Mouse (Mus musculus): ENCODE measurements around the gene Trim71. TPM values are rescaled to one million over a fixed set of nuclear protein-coding genes. Genes with fewer than 3 reads are reported as not detected.
"Not testable (repeated sequence)": the region's sequence is repeated elsewhere in the genome, so short reads cannot be mapped to it uniquely, and the experiment has no call there.

Trim71 gene
- polyA plus RNA-seq, 1 experiment, result not detected

DNA sequence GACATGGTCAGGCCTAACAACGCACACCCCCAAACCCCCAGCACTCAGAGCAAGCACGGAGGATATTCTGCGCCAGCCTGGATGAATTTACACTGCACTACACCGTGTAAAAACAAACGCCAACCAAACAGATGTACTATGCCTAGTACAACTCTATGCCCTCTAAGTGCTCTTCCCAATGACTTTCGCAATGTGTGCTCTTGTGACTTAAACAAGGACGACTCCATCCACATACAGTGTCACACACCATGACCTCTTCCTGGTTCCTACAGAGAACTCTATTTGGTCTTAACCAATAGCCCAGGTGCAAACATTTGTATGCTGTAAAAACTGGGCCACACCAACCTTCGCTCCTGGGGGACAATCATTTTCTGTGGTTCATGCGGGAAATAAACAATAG, 41.7 kb downstream of the Trim71 start:
- peaks cover 6% of the 10 kb centered on the region; the same call in 1 of the 2 replicates for H3K4me1 ChIP-seq (ENCODE audit: control insufficient read depth, insufficient read depth, low read length)
- H3K4me3 ChIP-seq (ENCODE audit: insufficient read depth, low read depth, low read length), result no peak overlapping the region
- no peak for TF ChIP-seq CTCF (IDR thresholded peaks at IDR 0.05; ENCODE audit: insufficient read depth, low read depth, low read length)
- TF ChIP-seq POLR2A (IDR thresholded peaks at IDR 0.05; ENCODE audit: insufficient read depth, low read depth, low read length), result no peak
- H3K27ac ChIP-seq (ENCODE audit: insufficient read depth, low read depth, low read length), result no peak overlapping the region
- 95% methylated on average over 9 of the region's 9 CpGs for WGBS

DNA sequence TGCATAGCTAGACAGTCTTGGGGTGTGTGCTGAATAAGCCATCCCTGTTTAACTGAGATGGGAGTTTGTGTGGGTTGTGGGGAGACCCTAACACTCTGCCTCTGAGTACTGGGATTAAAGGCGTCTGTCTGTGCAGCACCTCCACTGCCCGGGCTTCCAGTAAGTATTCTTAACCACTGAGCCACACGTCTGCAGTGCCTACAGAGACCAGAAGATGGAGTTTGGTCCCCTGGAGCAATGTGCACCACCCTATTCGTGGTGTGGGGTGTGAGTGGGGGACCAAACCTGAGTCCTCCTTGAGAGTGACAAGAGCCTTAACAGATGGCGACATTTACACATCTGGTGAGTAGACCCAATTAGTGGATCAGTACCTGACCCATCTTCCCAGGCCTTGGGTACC, 42.1 kb downstream of the Trim71 start:
- H3K4me3 ChIP-seq (ENCODE audit: insufficient read depth, low read depth, low read length), result no peak overlapping the region
- 66% methylated on average over 5 of the region's 5 CpGs for WGBS
- TF ChIP-seq POLR2A (IDR thresholded peaks at IDR 0.05; ENCODE audit: insufficient read depth, low read depth, low read length), result no peak
- no peak for TF ChIP-seq CTCF (IDR thresholded peaks at IDR 0.05; ENCODE audit: insufficient read depth, low read depth, low read length)
- no peak overlapping the region for H3K27ac ChIP-seq (ENCODE audit: insufficient read depth, low read depth, low read length)
- H3K4me1 ChIP-seq (ENCODE audit: control insufficient read depth, insufficient read depth, low read length), result peaks cover 3% of the 10 kb centered on the region; the same call in 1 of the 2 replicates

DNA sequence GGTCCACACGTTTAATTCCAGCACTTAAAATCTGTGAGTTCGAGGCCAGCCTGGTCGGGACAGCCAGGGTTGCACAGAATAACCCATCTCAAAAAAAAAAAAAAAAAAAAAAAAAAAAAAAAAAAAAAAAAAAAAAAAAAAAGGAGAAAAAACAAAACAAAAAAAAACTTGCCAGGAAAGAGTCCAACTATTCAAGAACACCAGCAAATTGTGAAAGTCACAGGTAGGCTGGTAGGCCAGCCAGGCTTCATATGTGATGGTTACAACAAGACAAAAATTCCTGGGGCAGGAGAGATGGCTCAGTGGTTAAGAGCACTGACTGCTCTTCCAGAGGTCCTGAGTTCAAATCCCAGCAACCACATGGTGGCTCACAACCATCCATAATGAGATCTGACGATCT, 43.6 kb downstream of the Trim71 start:
- WGBS, result 84% methylated on average over 4 of the region's 4 CpGs
- not testable (repeated sequence) for H3K27ac ChIP-seq (ENCODE audit: insufficient read depth, low read depth, low read length); H3K4me3 ChIP-seq (ENCODE audit: insufficient read depth, low read depth, low read length); H3K4me1 ChIP-seq (ENCODE audit: control insufficient read depth, insufficient read depth, low read length)

DNA sequence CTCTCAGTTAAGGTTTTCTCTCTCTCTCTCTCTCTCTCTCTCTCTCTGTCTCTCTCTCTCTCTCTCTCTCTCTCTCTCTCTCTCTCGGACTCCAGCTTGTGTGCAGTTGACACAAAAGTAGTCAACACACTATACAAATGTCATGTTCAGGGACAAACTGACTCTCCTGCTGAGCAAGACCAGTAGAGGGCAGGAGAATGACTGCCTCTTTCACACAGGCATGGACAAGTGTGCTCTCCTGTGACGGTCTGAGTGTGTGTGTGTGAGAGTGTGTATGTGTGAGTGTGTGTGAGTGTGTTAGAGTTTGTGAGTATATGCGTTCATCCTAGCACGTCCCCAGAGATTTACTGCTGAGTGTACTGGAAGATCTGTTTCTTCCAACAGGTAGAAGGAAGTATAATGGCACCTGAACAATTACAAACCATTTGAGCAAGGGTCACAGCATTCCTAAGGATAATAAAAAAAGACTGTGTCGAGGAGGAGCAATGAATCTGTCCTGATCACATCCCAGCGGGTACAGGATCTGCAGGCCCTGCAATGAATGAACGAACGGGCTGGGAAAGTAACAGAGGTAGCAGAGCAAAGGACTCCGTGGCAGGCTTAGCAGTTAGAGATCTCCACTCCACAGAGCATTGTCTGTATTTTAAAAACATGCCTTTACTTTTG, 45.2 kb downstream of the Trim71 start:
- Histone ChIP-seq H3K27ac (ENCODE audit: insufficient read depth, low read depth, low read length) (no peak overlapping the region), H3K4me3 (ENCODE audit: insufficient read depth, low read depth, low read length) (no peak overlapping the region), H3K4me1 (ENCODE audit: control insufficient read depth, insufficient read depth, low read length) (peaks cover 3% of the 10 kb centered on the region; the same call in 1 of the 2 replicates)
- 74% methylated on average over 9 of the region's 9 CpGs for WGBS
- TF ChIP-seq POLR2A (IDR thresholded peaks at IDR 0.05; ENCODE audit: insufficient read depth, low read depth, low read length) (no peak), CTCF (IDR thresholded peaks at IDR 0.05; ENCODE audit: insufficient read depth, low read depth, low read length) (no peak)

DNA sequence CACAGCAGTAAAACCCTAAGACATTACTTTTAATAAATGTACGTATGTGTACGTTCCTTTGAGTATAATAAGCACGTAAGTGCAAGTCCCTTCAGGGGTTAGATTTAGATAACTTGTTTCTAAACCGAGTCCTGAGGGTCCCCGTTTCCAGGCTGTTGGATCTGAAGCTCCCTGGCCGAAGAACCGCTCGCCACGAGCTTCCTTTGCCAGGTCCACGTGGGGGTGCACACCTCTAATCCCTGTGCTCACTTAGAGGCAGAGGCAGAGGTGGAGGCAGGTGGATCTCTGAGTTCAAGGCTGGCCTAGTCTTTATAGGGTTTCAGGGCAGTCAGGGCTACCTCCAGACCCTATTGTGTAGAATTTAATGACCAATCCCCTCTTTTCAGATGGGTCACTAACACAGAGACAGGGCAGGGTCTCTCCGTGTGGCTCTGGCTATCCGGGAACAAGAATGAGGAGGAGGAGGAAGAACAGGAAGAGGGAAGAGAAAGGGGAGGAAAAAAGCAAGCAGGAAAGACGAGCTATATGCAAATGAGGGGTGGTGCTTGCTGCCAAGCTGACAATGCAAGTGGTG, 46.2 kb downstream of the Trim71 start:
- TF ChIP-seq CTCF (IDR thresholded peaks at IDR 0.05; ENCODE audit: insufficient read depth, low read depth, low read length), result no peak
- TF ChIP-seq POLR2A (IDR thresholded peaks at IDR 0.05; ENCODE audit: insufficient read depth, low read depth, low read length), result no peak
- 79% methylated on average over 13 of the region's 13 CpGs for WGBS
- no peak overlapping the region for H3K27ac ChIP-seq (ENCODE audit: insufficient read depth, low read depth, low read length)
- H3K4me3 ChIP-seq (ENCODE audit: insufficient read depth, low read depth, low read length), result no peak overlapping the region
- H3K4me1 ChIP-seq (ENCODE audit: control insufficient read depth, insufficient read depth, low read length), result peaks cover 3% of the 10 kb centered on the region; the same call in 1 of the 2 replicates

DNA sequence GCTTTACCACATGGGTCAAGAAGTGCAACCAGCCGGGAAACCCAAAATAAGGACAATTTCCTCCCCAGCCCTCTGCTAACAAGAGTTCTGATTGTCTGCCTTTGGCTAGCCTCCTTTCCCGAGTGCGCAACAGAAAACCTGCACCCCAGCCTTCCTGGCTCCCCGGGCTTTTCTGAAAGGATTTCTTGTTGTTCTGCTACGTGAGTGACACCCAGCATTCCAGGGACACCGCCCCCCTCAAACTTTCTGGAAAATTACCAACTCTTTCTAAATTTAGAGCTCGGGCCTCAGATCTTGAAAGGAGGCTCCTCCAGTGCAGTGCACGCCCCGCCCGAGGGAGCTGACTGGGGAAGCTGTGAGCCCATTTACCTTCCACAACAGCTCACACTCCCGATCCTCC, 48.8 kb downstream of the Trim71 start, which contains the start of gene C130032M10Rik:
Gene C130032M10Rik, plus strand, starts transcription at position 334 of the 400 bp plus-strand sequence.
- WGBS, result 42% methylated on average over 11 of the region's 11 CpGs
- Histone ChIP-seq H3K4me3 (ENCODE audit: insufficient read depth, low read depth, low read length) (no peak within 1 kb of the TSS), H3K27ac (ENCODE audit: insufficient read depth, low read depth, low read length) (no peak within 1 kb of the TSS), H3K4me1 (ENCODE audit: control insufficient read depth, insufficient read depth, low read length) (peaks cover 3% of the 10 kb centered on the region; the same call in 1 of the 2 replicates)
- TF ChIP-seq CTCF (IDR thresholded peaks at IDR 0.05; ENCODE audit: insufficient read depth, low read depth, low read length), result no peak
- TF ChIP-seq POLR2A (IDR thresholded peaks at IDR 0.05; ENCODE audit: insufficient read depth, low read depth, low read length), result no peak

DNA sequence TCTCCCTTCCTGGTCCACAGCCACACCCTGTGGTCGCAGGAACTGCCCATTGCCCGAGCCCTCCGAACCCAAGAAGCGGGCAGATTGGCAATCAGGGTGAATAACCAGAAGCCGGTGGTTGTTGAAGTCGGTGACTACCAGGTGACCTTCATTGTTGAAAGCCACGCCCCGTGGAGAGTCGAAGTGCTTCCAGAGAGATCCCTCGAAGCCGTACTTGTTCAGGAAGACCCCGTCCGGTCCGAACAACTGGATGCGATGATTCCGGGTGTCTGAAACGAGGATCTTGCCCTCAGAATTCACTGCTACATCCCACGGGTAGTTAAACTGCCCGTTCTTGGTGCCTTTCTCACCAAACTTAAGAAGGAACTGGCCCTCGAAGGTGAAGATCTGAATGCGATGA, 51.3 kb downstream of the Trim71 start:
- Histone ChIP-seq H3K27ac (ENCODE audit: insufficient read depth, low read depth, low read length) (no peak overlapping the region), H3K4me1 (ENCODE audit: control insufficient read depth, insufficient read depth, low read length) (peaks cover 3% of the 10 kb centered on the region; the same call in 1 of the 2 replicates), H3K4me3 (ENCODE audit: insufficient read depth, low read depth, low read length) (no peak overlapping the region)
- 98% methylated on average over 21 of the region's 21 CpGs for WGBS
- TF ChIP-seq POLR2A (IDR thresholded peaks at IDR 0.05; ENCODE audit: insufficient read depth, low read depth, low read length), result no peak

DNA sequence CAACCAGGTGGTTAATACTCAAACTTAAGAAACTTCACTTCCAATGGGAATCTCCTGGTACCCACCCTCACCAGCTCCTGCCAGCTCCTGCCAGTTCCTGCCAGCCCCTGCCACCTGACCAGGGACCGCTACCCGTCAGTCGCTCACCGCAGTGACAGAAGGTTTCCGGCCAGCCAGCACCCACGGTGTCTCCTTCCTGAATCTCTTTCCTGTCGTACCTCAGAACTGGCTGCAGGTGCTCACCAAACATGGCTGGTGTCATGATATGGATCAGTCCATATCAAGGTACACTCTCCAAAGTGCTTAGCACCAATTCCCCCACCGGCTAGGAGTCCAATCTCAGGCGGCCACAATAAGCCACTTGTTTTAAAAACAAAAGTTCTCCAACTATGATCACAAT, 54.4 kb downstream of the Trim71 start:
- no peak overlapping the region for H3K4me3 ChIP-seq (ENCODE audit: insufficient read depth, low read depth, low read length)
- 96% methylated on average over 9 of the region's 9 CpGs for WGBS
- H3K27ac ChIP-seq (ENCODE audit: insufficient read depth, low read depth, low read length), result no peak overlapping the region
- no peaks in the 10 kb centered on the region for H3K4me1 ChIP-seq (ENCODE audit: control insufficient read depth, insufficient read depth, low read length)
- TF ChIP-seq POLR2A (IDR thresholded peaks at IDR 0.05; ENCODE audit: insufficient read depth, low read depth, low read length), result no peak
- TF ChIP-seq CTCF (IDR thresholded peaks at IDR 0.05; ENCODE audit: insufficient read depth, low read depth, low read length), result no peak

DNA sequence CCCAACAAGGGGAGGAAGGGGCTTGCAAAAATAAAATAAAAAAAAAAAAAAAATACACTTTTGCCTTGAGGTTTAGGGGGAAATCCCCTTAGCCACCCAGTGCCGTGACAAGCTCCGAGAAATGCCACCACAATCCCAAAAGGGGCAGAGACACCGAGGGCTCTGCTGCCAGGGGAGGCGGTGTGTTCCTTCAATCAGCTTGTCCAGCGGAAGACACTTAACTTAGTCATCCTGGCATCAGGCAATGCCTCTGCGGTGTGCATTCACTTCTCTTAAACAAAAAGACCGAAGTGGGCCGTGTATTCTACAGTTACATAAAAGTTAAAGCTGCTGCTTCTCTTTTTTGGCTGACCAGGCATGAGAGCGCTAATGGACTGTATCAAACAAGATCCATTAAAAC, 56.7 kb downstream of the Trim71 start:
- Histone ChIP-seq H3K4me1 (ENCODE audit: control insufficient read depth, insufficient read depth, low read length) (no peaks in the 10 kb centered on the region), H3K27ac (ENCODE audit: insufficient read depth, low read depth, low read length) (no peak overlapping the region), H3K4me3 (ENCODE audit: insufficient read depth, low read depth, low read length) (no peak overlapping the region)
- 76% methylated on average over 9 of the region's 9 CpGs for WGBS
- TF ChIP-seq POLR2A (IDR thresholded peaks at IDR 0.05; ENCODE audit: insufficient read depth, low read depth, low read length) (no peak), CTCF (IDR thresholded peaks at IDR 0.05; ENCODE audit: insufficient read depth, low read depth, low read length) (no peak)

Data from olfactory bulb, adult 2 months (tissue).